Mouse (Mus musculus) bone marrow, adult 2 months (tissue): ENCODE results near the gene Fam19a5.

Experiments
- CTCF ChIP-seq: fragments of 200-500 bp; IDR thresholded peaks from 2 replicates; pipeline ENCODE4 v1.5.1; 2011; ENCODE audit warnings: low read length, control low read depth; ENCODE audit not compliant: control insufficient read depth, insufficient read depth
- POLR2A ChIP-seq: fragments of 200-500 bp; IDR thresholded peaks from 2 replicates; pipeline ENCODE4 v1.6.1; 2011; ENCODE audit warnings: low read depth, mild to moderate bottlenecking, control low read depth, low read length, borderline replicate concordance; ENCODE audit not compliant: control insufficient read depth

DNA sequence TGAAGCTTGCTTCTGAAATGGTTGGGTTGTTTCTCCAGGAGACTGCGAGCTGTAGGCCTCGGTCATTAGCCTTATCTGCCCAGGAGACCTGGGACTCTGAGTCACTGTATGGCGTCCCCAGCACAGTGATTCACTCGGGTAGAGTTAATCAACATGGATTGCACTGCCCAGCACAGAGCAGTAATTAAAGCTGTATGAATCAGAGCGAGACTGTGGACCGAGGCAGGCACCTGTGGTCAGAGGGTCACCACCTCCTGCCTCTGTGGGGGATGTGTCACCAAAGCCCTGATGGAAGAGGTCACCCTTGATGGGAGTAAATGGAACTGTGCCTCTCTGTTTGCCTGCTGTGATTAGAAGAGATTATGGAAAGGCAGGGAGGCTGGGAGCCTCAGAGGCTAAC, 110.5 kb downstream of the Fam19a5 start:
- TF ChIP-seq CTCF (no peak), POLR2A (no peak)
